Mouse (Mus musculus) c-Kit-positive CD71-positive TER-119-positive erythroid progenitor cells, embryonic 14.5 days (primary cell): ENCODE measurements around the gene 1700015G11Rik.

ENCODE experiments used
- DNase-seq: peaks from one replicate; pipeline ENCODE4 v3.0.0-alpha.2; 2013; ENCODE audit warnings: low spot score

Gene 1700015G11Rik

DNA sequence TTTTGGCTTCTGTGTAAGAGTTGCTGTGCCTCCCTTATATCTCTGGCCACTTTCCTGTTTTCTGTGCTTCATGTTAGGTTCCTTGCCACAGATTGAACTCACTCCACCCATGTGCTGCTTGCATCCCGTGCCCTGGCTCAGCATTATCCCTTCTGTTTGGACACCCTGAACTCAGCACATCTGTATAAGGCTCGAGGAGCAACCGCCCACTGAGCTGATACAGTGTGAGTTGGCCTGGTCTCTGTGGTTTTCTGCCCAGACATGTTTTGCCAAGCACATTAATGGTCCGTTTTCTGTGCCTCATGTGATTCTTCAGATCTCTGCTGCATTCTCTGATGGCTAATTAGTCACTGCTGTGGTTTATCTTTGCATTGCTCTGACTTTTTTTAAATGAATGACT is 47.9 kb downstream of the 1700015G11Rik start:
- DNase-seq = no peak

DNA sequence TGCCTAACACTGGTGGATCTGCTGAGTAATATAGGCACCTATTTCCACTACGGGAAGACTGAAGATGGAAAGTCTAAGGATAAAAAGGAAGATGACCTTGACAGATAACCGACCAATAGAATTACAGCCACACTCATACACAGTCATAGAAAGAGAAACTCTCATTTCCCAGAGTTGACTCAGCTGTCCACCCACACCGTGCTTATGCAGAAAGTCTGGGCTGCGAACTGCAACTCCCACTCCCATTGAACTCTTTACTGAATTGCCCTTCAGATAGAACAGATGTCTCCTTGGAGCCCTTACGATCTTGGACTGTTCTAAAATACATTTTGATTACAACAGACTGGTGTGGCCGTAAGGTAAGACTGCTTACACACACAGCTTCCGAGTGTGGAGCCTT is 50.8 kb downstream of the 1700015G11Rik start:
- no peak for DNase-seq

DNA sequence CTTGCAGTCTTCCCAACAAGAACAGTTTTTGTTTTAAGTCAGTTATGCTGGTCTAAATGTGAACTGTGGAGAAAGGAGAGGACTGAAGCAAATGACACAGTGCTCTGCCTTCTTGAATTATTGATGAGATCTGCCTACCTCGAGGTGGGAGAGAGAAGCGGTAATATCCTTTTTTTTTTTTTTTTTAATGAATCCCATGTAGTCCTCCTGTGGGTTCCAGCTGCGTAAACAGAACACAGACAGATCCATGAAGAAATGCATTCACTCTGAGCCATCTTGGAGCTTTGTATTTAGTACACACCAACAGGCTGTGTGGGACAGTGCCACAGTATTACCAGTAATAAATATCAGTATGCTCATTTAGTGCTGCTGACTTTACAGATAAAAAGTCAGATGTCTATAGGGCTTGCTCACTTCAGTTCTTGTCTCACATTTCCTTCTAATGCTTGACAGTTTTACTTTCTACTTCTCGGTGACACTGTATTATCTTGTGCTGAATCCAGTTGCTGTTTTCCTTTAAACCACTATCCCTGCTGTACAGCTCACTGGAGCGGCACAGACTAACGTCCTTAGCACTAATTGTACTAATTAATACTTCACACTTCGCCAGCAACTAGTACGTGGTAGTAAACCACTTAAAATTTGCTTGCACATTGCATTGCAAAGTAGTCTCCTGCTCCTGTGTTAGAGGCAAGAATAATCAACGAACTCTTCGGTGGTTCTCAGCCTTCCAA is 53.1 kb downstream of the 1700015G11Rik start:
- no peak for DNase-seq
